Mouse (Mus musculus): ENCODE results near the gene Atf5. TPM values are rescaled to one million over a fixed set of nuclear protein-coding genes. Genes with fewer than 3 reads are reported as not detected.

Atf5 gene
- 22.3 TPM for polyA plus RNA-seq (2015; fragmentation: Illumina TruSeq; extraction: RNeasy Lipid Tissue Mini Kit (QIAGEN cat#74804); ENCODE audit: low read depth, low replicate concordance)

GRCm38 (mm10) chr7:44816470-44817021 lies at the start of gene Atf5:
TSS of gene Atf5 (minus strand) at chr7:44816658.

GRCm38 (mm10) chr7:44857042-44857552 lies 40.6 kb upstream of the Atf5 start, which contains the start of gene Pnkp:
TSS of gene Pnkp (plus strand) at chr7:44857139.

GRCm38 (mm10) chr7:44848561-44849415 lies 32.3 kb upstream of the Atf5 start, which contains the start of the genes Akt1s1 and Tbc1d17:
TSS of gene Akt1s1 (plus strand) at chr7:44848991.
TSS of gene Tbc1d17 (minus strand) at chr7:44849079.

DNA sequence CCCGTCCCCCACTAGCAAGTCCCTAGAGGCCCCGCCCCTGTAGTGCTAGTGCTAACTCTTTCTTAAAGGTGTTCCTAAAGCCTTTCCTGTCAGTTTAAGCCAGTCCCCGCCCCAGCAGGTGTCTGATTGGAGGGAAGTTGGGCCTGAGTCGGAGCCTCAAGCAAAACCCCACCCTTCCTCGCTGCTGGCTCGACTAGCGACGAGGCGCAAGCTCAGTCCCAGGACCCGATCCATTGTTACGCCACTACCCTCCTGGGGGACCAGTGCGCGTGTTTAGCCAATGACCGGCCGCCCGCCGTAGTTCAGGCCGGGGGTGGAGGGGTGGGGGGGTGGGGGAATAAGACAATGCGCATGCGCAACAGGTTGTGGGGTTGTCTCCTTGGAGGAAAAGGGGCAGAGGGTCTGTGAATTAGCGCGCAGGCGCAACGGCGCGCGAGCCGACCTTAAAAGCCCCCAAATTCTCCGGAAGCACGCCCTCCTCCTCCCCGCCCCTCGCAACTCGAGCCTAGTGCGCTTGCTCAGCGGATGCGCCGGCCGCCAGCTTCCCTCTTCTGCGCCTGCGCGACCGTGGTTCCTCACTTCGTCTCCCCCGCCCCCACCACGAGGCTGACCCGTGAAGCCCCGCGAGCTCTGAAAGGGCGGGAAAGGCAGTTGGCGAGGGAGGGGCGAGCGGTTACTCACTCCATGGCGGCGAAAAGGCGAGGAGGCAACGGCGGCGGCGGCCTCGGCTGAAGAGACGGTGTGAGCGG lies 563 bp downstream of the Atf5 start, which contains the start of the genes Nup62 and Il4i1:
Gene Nup62 (plus strand): TSS at position 368 of the 749 bp plus-strand sequence.
Gene Il4i1 (plus strand): TSS at position 667 of the 749 bp plus-strand sequence.

Other genes starting within 250 kb of the Atf5 start
- not detected for gene Napsa, start 244.3 kb downstream of the Atf5 start, polyA plus RNA-seq (2015; fragmentation: Illumina TruSeq; extraction: RNeasy Lipid Tissue Mini Kit (QIAGEN cat#74804); ENCODE audit: low read depth, low replicate concordance)
- gene Kcnc3, start 226.0 kb downstream of the Atf5 start, polyA plus RNA-seq (2015; fragmentation: Illumina TruSeq; extraction: RNeasy Lipid Tissue Mini Kit (QIAGEN cat#74804); ENCODE audit: low read depth, low replicate concordance) = 68.0 TPM
- 18.8 TPM for gene Myh14, start 145.8 kb downstream of the Atf5 start, polyA plus RNA-seq (2015; fragmentation: Illumina TruSeq; extraction: RNeasy Lipid Tissue Mini Kit (QIAGEN cat#74804); ENCODE audit: low read depth, low replicate concordance)
- not detected for gene Izumo2, start 107.9 kb downstream of the Atf5 start, polyA plus RNA-seq (2015; fragmentation: Illumina TruSeq; extraction: RNeasy Lipid Tissue Mini Kit (QIAGEN cat#74804); ENCODE audit: low read depth, low replicate concordance)
- gene Vrk3, start 68.2 kb downstream of the Atf5 start, polyA plus RNA-seq (2015; fragmentation: Illumina TruSeq; extraction: RNeasy Lipid Tissue Mini Kit (QIAGEN cat#74804); ENCODE audit: low read depth, low replicate concordance) = 30.2 TPM
- 0.91 TPM for gene Zfp473, start 65.6 kb downstream of the Atf5 start, polyA plus RNA-seq (2015; fragmentation: Illumina TruSeq; extraction: RNeasy Lipid Tissue Mini Kit (QIAGEN cat#74804); ENCODE audit: low read depth, low replicate concordance)
- gene Nup62, start 570 bp downstream of the Atf5 start, polyA plus RNA-seq (2015; fragmentation: Illumina TruSeq; extraction: RNeasy Lipid Tissue Mini Kit (QIAGEN cat#74804); ENCODE audit: low read depth, low replicate concordance) = 24.4 TPM
- 0.34 TPM for gene Il4i1, start 271 bp downstream of the Atf5 start, polyA plus RNA-seq (2015; fragmentation: Illumina TruSeq; extraction: RNeasy Lipid Tissue Mini Kit (QIAGEN cat#74804); ENCODE audit: low read depth, low replicate concordance)
- gene Akt1s1, start 32.3 kb upstream of the Atf5 start, polyA plus RNA-seq (2015; fragmentation: Illumina TruSeq; extraction: RNeasy Lipid Tissue Mini Kit (QIAGEN cat#74804); ENCODE audit: low read depth, low replicate concordance) = 53.1 TPM
- 63.8 TPM for gene Tbc1d17, start 32.4 kb upstream of the Atf5 start, polyA plus RNA-seq (2015; fragmentation: Illumina TruSeq; extraction: RNeasy Lipid Tissue Mini Kit (QIAGEN cat#74804); ENCODE audit: low read depth, low replicate concordance)
- 27.9 TPM for gene Pnkp, start 40.5 kb upstream of the Atf5 start, polyA plus RNA-seq (2015; fragmentation: Illumina TruSeq; extraction: RNeasy Lipid Tissue Mini Kit (QIAGEN cat#74804); ENCODE audit: low read depth, low replicate concordance)
- gene Ptov1, start 53.1 kb upstream of the Atf5 start, polyA plus RNA-seq (2015; fragmentation: Illumina TruSeq; extraction: RNeasy Lipid Tissue Mini Kit (QIAGEN cat#74804); ENCODE audit: low read depth, low replicate concordance) = 258 TPM
- gene Med25, start 76.1 kb upstream of the Atf5 start, polyA plus RNA-seq (2015; fragmentation: Illumina TruSeq; extraction: RNeasy Lipid Tissue Mini Kit (QIAGEN cat#74804); ENCODE audit: low read depth, low replicate concordance) = 56.8 TPM
- gene Fuz, start 79.4 kb upstream of the Atf5 start, polyA plus RNA-seq (2015; fragmentation: Illumina TruSeq; extraction: RNeasy Lipid Tissue Mini Kit (QIAGEN cat#74804); ENCODE audit: low read depth, low replicate concordance) = 21.6 TPM
- gene Ap2a1, start 112.8 kb upstream of the Atf5 start, polyA plus RNA-seq (2015; fragmentation: Illumina TruSeq; extraction: RNeasy Lipid Tissue Mini Kit (QIAGEN cat#74804); ENCODE audit: low read depth, low replicate concordance) = 188 TPM
- gene Tsks, start 126.5 kb upstream of the Atf5 start, polyA plus RNA-seq (2015; fragmentation: Illumina TruSeq; extraction: RNeasy Lipid Tissue Mini Kit (QIAGEN cat#74804); ENCODE audit: low read depth, low replicate concordance) = 1.3 TPM
- 76.4 TPM for gene Cpt1c, start 158.2 kb upstream of the Atf5 start, polyA plus RNA-seq (2015; fragmentation: Illumina TruSeq; extraction: RNeasy Lipid Tissue Mini Kit (QIAGEN cat#74804); ENCODE audit: low read depth, low replicate concordance)
- gene Prmt1, start 169.9 kb upstream of the Atf5 start, polyA plus RNA-seq (2015; fragmentation: Illumina TruSeq; extraction: RNeasy Lipid Tissue Mini Kit (QIAGEN cat#74804); ENCODE audit: low read depth, low replicate concordance) = 235 TPM
- 45.8 TPM for gene Irf3, start 181.0 kb upstream of the Atf5 start, polyA plus RNA-seq (2015; fragmentation: Illumina TruSeq; extraction: RNeasy Lipid Tissue Mini Kit (QIAGEN cat#74804); ENCODE audit: low read depth, low replicate concordance)
- 3.6 TPM for gene Bcl2l12, start 182.1 kb upstream of the Atf5 start, polyA plus RNA-seq (2015; fragmentation: Illumina TruSeq; extraction: RNeasy Lipid Tissue Mini Kit (QIAGEN cat#74804); ENCODE audit: low read depth, low replicate concordance)
- gene Scaf1, start 199.7 kb upstream of the Atf5 start, polyA plus RNA-seq (2015; fragmentation: Illumina TruSeq; extraction: RNeasy Lipid Tissue Mini Kit (QIAGEN cat#74804); ENCODE audit: low read depth, low replicate concordance) = 83.6 TPM
- 17.7 TPM for gene Rras, start 201.3 kb upstream of the Atf5 start, polyA plus RNA-seq (2015; fragmentation: Illumina TruSeq; extraction: RNeasy Lipid Tissue Mini Kit (QIAGEN cat#74804); ENCODE audit: low read depth, low replicate concordance)
- gene Prr12, start 236.2 kb upstream of the Atf5 start, polyA plus RNA-seq (2015; fragmentation: Illumina TruSeq; extraction: RNeasy Lipid Tissue Mini Kit (QIAGEN cat#74804); ENCODE audit: low read depth, low replicate concordance) = 23.9 TPM
- gene Nosip, start 245.8 kb upstream of the Atf5 start, polyA plus RNA-seq (2015; fragmentation: Illumina TruSeq; extraction: RNeasy Lipid Tissue Mini Kit (QIAGEN cat#74804); ENCODE audit: low read depth, low replicate concordance) = 64.6 TPM
- gene Prrg2, start 246.0 kb upstream of the Atf5 start, polyA plus RNA-seq (2015; fragmentation: Illumina TruSeq; extraction: RNeasy Lipid Tissue Mini Kit (QIAGEN cat#74804); ENCODE audit: low read depth, low replicate concordance) = 11.6 TPM